Mouse (Mus musculus) brain, adult 10 weeks (tissue): ENCODE measurements around the gene Vmn2r47. TPM values are rescaled to one million over a fixed set of nuclear protein-coding genes. Genes with fewer than 3 reads are reported as not detected.

Experiments
- polyA plus RNA-seq: library from polyadenylated mRNA; stranded (reverse); fragments of 350-450 nt; fragmentation: Illumina TruSeq; extraction: RNeasy Lipid Tissue Mini Kit (QIAGEN cat#74804); gene quantifications from one replicate; pipeline ENCODE4 v1.2.3, GENCODE M21; 2015; ENCODE audit warnings: low read depth, low replicate concordance

Vmn2r47 gene
- not detected for polyA plus RNA-seq

DNA sequence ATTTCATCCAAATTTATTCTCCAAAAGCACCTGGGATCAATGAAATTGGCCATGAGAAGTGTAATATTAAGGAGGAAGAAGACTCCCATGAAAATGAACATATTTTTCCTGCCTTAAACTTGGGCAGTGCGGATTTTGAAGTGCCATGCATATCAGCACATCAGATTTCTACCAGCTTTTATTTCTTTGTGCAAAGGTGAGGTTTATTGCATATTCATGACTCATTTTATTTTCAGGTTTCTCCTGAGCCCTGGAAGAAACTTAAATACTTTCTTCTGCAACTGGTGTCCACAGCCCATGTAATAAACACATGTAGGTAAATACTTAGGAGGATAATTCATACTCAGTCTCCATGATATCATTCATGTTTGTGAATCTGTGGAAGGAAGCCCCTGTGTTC lies at the start of gene Vmn2r47:
Gene Vmn2r47, minus strand, starts transcription at position 101 of the 400 bp plus-strand sequence.

GRCm38 (mm10) chr7:9770471-9770870 lies 70.7 kb downstream of the Vmn2r47 start, which contains the start of gene Vmn2r46:
Gene Vmn2r46, minus strand, starts transcription at chr7:9770571.

Other genes starting within 250 kb of the Vmn2r47 start
- not detected for gene Vmn2r46, start 70.8 kb downstream of the Vmn2r47 start, polyA plus RNA-seq
- not detected for gene Vmn2r48, start 112.3 kb upstream of the Vmn2r47 start, polyA plus RNA-seq
- not detected for gene Vmn2r49, start 150.9 kb upstream of the Vmn2r47 start, polyA plus RNA-seq
- not detected for gene Vmn2r50, start 212.0 kb upstream of the Vmn2r47 start, polyA plus RNA-seq